Mouse (Mus musculus): Measurements from ENCODE around the gene Klra6. TPM values are rescaled to one million over a fixed set of nuclear protein-coding genes. Genes with fewer than 3 reads are reported as not detected.
"Not testable (repeated sequence)": the region's sequence is repeated elsewhere in the genome, so short reads cannot be mapped to it uniquely, and the experiment has no call there.

Klra6 gene
- not detected in 2 replicates for total RNA-seq (2014; rRNA removed)
- not detected in 2 replicates for polyA plus RNA-seq (2015; fragmentation: Nextera tagmentation; extraction: Ambion mirVana)

DNA sequence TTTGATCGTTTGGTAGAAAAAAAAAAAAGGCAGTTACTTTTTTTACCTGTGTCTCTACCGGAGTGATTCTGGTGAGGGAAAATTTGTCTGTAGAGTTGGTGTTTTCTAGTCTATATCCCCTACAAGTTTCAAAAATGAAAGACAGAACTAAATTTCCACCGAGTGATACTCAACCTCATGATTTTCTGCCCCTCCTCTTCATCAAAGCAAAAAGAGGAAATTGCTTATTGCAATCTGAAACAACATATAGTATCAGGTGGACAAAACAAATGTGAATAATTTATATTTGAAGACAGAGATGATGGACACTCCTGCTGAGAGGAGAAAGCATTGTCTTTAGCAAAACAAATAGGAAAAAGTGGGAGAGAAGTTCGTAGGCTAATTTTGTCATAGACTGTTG is at the start of gene Klra6:
Gene Klra6 (minus strand): TSS at position 101 of the 400 bp plus-strand sequence.
- H3K4me1 ChIP-seq (ENCODE audit: insufficient read depth, low read length): no peaks in the 10 kb centered on the region
- DNase-seq (ENCODE audit: low spot score) (no peak), ATAC-seq (ENCODE audit: low FRiP score) (no peak)
- TF ChIP-seq CTCF (IDR thresholded peaks at IDR 0.05): no peak
- H3K4me3 ChIP-seq (ENCODE audit: low read depth, low read length): no peak within 1 kb of the TSS
- WGBS: 81% methylated on average over 4 of the region's 4 CpGs
- H3K36me3 ChIP-seq (ENCODE audit: insufficient read depth, low read length): no peaks in the 10 kb centered on the region
- no peak within 1 kb of the TSS for H3K4me2 ChIP-seq (ENCODE audit: low read depth, low read length, poor library complexity, severe bottlenecking)
- H3K27ac ChIP-seq (ENCODE audit: low read depth, low read length): no peak within 1 kb of the TSS
- no peak within 1 kb of the TSS for H3K9ac ChIP-seq (replicated peaks; ENCODE audit: low read length, poor library complexity, severe bottlenecking)
- 0 out of 2 replicates have a peak, but pooled peaks cover 3% of the 10 kb centered on the region for H3K9me3 ChIP-seq (ENCODE audit: low read length)
- no peaks in the 10 kb centered on the region for H3K27me3 ChIP-seq (ENCODE audit: insufficient read depth, low read length)

DNA sequence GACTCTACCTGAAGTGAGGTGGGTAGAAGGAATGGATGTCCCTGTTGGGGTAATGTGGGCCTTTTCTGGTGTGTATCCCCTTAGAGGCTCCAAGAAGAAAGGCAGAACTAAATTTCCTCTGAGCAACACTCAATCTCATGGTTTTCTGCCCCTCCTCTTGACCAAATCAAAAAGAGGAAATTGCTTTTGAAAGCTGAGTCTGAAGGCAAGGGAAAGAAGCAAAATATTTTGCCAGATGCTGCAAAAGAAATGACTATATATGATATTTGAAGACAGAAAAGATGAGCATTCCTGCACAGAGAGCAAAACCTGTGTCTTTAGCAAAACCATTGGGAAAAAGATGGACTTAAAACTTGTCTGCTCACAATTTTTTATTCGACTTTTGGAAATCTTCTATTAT is 40.4 kb upstream of the Klra6 start, which contains the start of gene Klra4:
Gene Klra4 (minus strand): TSS at position 101 of the 400 bp plus-strand sequence.
- H3K4me2 ChIP-seq (ENCODE audit: low read depth, low read length, poor library complexity, severe bottlenecking); H3K4me1 ChIP-seq (ENCODE audit: insufficient read depth, low read length); ATAC-seq (ENCODE audit: low FRiP score); H3K4me3 ChIP-seq (ENCODE audit: low read depth, low read length); H3K36me3 ChIP-seq (ENCODE audit: insufficient read depth, low read length); DNase-seq (ENCODE audit: low spot score); H3K27ac ChIP-seq (ENCODE audit: low read depth, low read length); H3K9me3 ChIP-seq (ENCODE audit: low read length); H3K9ac ChIP-seq (replicated peaks; ENCODE audit: low read length, poor library complexity, severe bottlenecking); H3K27me3 ChIP-seq (ENCODE audit: insufficient read depth, low read length): not testable (repeated sequence)
- WGBS: 50% methylated on average over 1 of the region's 1 CpGs

DNA sequence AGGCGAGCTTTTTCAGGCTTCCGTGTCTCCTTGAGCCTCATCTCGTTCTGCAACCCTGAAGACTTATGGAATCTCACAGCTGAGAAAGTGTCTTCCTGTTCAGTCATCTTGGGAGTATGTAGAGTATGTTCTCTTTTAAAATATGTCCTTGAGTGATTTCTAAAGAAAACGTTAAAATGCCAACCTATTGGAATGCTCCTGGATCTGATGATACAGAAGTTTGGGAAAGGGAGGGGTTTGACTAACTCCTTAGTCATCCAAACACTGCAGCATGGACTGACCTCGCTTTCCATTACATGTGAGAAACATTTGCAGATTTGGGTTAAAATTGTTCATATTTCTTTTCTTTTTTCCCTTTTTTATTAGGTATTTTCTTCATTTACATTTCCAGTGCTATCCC is 38.4 kb upstream of the Klra6 start:
- no peaks in the 10 kb centered on the region for H3K36me3 ChIP-seq (ENCODE audit: insufficient read depth, low read length)
- no peaks in the 10 kb centered on the region for H3K27me3 ChIP-seq (ENCODE audit: insufficient read depth, low read length)
- ATAC-seq (ENCODE audit: low FRiP score): no peak
- no peak overlapping the region for H3K4me2 ChIP-seq (ENCODE audit: low read depth, low read length, poor library complexity, severe bottlenecking)
- no peak for TF ChIP-seq CTCF (IDR thresholded peaks at IDR 0.05)
- 78% methylated on average over 5 of the region's 5 CpGs for WGBS
- H3K9ac ChIP-seq (replicated peaks; ENCODE audit: low read length, poor library complexity, severe bottlenecking): no peak overlapping the region
- no peak overlapping the region for H3K4me3 ChIP-seq (ENCODE audit: low read depth, low read length)
- H3K27ac ChIP-seq (ENCODE audit: low read depth, low read length): no peak overlapping the region
- DNase-seq (ENCODE audit: low spot score): no peak
- 0 out of 2 replicates have a peak, but pooled peaks cover 5% of the 10 kb centered on the region for H3K9me3 ChIP-seq (ENCODE audit: low read length)
- no peaks in the 10 kb centered on the region for H3K4me1 ChIP-seq (ENCODE audit: insufficient read depth, low read length)

- not testable (repeated sequence) for H3K4me2 ChIP-seq (ENCODE audit: low read depth, low read length, poor library complexity, severe bottlenecking); H3K4me3 ChIP-seq (ENCODE audit: low read depth, low read length); ATAC-seq (ENCODE audit: low FRiP score); H3K9ac ChIP-seq (replicated peaks; ENCODE audit: low read length, poor library complexity, severe bottlenecking); H3K27me3 ChIP-seq (ENCODE audit: insufficient read depth, low read length); H3K4me1 ChIP-seq (ENCODE audit: insufficient read depth, low read length); H3K27ac ChIP-seq (ENCODE audit: low read depth, low read length); DNase-seq (ENCODE audit: low spot score); H3K36me3 ChIP-seq (ENCODE audit: insufficient read depth, low read length); H3K9me3 ChIP-seq (ENCODE audit: low read length)
- WGBS: 50% methylated on average over 4 of the region's 4 CpGs
Measured at GRCm38 (mm10) chr6:130035146-130035545, 8.4 kb upstream of the Klra6 start.

DNA sequence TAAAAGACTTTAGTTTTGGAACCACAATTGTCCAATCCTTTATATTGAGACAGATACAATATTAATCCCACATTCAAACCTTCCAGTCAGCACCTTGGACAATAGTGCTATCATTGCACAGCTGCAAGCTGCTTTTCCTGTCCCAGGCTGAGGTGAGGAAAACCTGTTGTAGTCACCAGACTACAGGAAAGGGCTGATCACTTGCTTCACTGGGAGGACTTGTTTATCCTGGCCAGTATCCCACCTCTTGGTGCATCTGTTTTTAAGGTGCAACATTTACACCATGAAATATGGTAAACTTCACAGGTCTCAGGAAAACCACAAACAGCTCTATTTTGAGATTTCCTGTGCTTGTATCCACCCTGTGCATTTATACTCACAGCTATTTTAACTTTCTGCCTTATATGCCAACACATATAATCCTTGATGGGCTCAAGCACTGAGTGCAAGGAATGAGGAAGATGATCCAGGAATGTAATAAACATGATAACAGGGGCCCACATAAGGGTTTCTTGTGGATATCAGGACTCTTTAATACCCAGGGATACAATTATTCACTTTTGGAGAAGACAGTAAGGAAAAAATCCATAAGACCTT is 4.8 kb upstream of the Klra6 start:
- H3K36me3 ChIP-seq (ENCODE audit: insufficient read depth, low read length); H3K4me1 ChIP-seq (ENCODE audit: insufficient read depth, low read length); H3K27me3 ChIP-seq (ENCODE audit: insufficient read depth, low read length); H3K27ac ChIP-seq (ENCODE audit: low read depth, low read length); H3K9ac ChIP-seq (replicated peaks; ENCODE audit: low read length, poor library complexity, severe bottlenecking); H3K4me2 ChIP-seq (ENCODE audit: low read depth, low read length, poor library complexity, severe bottlenecking); H3K4me3 ChIP-seq (ENCODE audit: low read depth, low read length); H3K9me3 ChIP-seq (ENCODE audit: low read length); DNase-seq (ENCODE audit: low spot score); ATAC-seq (ENCODE audit: low FRiP score): not testable (repeated sequence)

Other genes with a start within 250 kb of the Klra6 start
- gene Gm156, start 242.7 kb downstream of the Klra6 start, total RNA-seq (2014; rRNA removed): not detected in 2 replicates
- not detected in 2 replicates for gene Gm156, start 242.7 kb downstream of the Klra6 start, polyA plus RNA-seq (2015; fragmentation: Nextera tagmentation; extraction: Ambion mirVana)
- gene Gm17631, start 164.3 kb downstream of the Klra6 start, total RNA-seq (2014; rRNA removed): not detected in 2 replicates
- gene Gm17631, start 164.3 kb downstream of the Klra6 start, polyA plus RNA-seq (2015; fragmentation: Nextera tagmentation; extraction: Ambion mirVana): not detected in 2 replicates
- gene Klra17, start 150.3 kb downstream of the Klra6 start, total RNA-seq (2014; rRNA removed): not detected in 2 replicates
- gene Klra17, start 150.3 kb downstream of the Klra6 start, polyA plus RNA-seq (2015; fragmentation: Nextera tagmentation; extraction: Ambion mirVana): not detected in 2 replicates
- not detected in 2 replicates for gene Klra5, start 109.3 kb downstream of the Klra6 start, total RNA-seq (2014; rRNA removed)
- not detected in 2 replicates for gene Klra5, start 109.3 kb downstream of the Klra6 start, polyA plus RNA-seq (2015; fragmentation: Nextera tagmentation; extraction: Ambion mirVana)
- not detected in 2 replicates for gene Klra4, start 40.3 kb upstream of the Klra6 start, total RNA-seq (2014; rRNA removed)
- gene Klra4, start 40.3 kb upstream of the Klra6 start, polyA plus RNA-seq (2015; fragmentation: Nextera tagmentation; extraction: Ambion mirVana): not detected in 2 replicates
- gene Klra8, start 102.9 kb upstream of the Klra6 start, total RNA-seq (2014; rRNA removed): not detected in 2 replicates
- gene Klra8, start 102.9 kb upstream of the Klra6 start, polyA plus RNA-seq (2015; fragmentation: Nextera tagmentation; extraction: Ambion mirVana): not detected in 2 replicates
- not detected in 2 replicates for gene Klra9, start 166.2 kb upstream of the Klra6 start, total RNA-seq (2014; rRNA removed)
- gene Klra9, start 166.2 kb upstream of the Klra6 start, polyA plus RNA-seq (2015; fragmentation: Nextera tagmentation; extraction: Ambion mirVana): not detected in 2 replicates
- not detected in 2 replicates for gene Klra7, start 206.4 kb upstream of the Klra6 start, total RNA-seq (2014; rRNA removed)
- not detected in 2 replicates for gene Klra7, start 206.4 kb upstream of the Klra6 start, polyA plus RNA-seq (2015; fragmentation: Nextera tagmentation; extraction: Ambion mirVana)